Mouse (Mus musculus): ENCODE results near the gene Shb.

DNA sequence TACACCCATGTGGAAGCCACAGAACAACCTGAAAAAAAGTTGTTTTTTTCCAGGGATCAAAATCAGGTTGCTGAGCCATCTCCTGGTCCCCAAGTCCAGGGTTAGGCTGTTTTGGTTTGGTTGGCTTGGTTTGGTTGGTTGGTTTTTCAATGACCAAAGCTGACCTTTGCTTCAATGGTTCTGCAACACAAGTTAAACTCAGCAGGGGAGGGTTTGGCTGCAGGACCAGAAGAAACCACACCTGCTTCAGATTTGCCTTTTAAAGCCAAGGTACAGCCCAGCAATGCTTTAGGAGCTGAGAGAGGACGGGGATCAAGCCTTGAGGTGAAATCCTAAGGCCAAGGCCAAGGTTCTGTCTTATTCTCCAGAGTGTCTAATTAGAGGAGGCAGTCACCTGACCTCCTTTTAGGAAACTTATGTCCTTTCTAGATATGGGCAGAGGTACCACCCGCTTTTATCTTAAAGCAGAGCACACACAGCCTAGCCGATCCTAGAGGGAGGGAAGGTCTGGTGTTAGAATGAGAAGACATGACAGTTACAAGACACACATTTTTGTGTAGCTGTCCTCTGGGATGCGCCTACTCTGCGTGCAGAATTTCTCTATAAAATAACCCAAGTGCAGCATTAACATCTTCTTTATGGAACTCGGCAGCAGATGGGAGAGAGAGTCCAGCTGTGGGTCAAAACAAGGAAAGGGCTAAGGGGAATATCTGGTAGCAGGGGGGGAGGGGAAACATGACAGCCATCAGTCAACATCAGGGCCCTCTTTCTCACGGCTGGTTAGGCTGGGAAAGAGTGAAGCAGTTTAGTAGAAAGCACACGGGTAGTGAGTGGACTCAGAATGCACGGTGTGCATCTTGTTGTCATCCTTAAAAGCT is 10.3 kb downstream of the Shb start:
- TF ChIP-seq CTCF (IDR thresholded peaks at IDR 0.05; ENCODE audit: insufficient read depth, low read depth, low read length) (no peak), POLR2A (IDR thresholded peaks at IDR 0.05; ENCODE audit: insufficient read depth, low read depth, low read length) (no peak)
